Mouse (Mus musculus) forebrain, embryonic 11.5 days (tissue): ENCODE measurements around the gene Ltb4r1. TPM values are rescaled to one million over a fixed set of nuclear protein-coding genes. Genes with fewer than 3 reads are reported as not detected.
A peak's percentile ranks its signal among the peaks of the same experiment; 100 is the strongest.

Experiments
- ATAC-seq: fragments of 200-750 bp; cut with Nextera tagmentation; replicated peaks from 2 replicates; pipeline ENCODE4 v1.8.0; 2017; ENCODE audit warnings: moderate TSS enrichment; ENCODE audit not compliant: low FRiP score
- DNase-seq: peaks from one replicate; pipeline ENCODE4 v3.0.0-alpha.2; 2017; ENCODE audit warnings: low spot score
- H3K27ac ChIP-seq: fragments of 300-500 bp; sonication (generic); 2 replicates; pipeline ENCODE4 v1.5.1; 2014; ENCODE audit warnings: low read depth, low read length
- H3K27me3 ChIP-seq: fragments of 300-500 bp; sonication (generic); 2 replicates; pipeline ENCODE4 v1.6.1; 2014; ENCODE audit warnings: mild to moderate bottlenecking, low read length, mixed read lengths; ENCODE audit not compliant: control insufficient read depth, insufficient read depth
- H3K36me3 ChIP-seq: fragments of 300-500 bp; sonication (generic); 2 replicates; pipeline ENCODE4 v1.6.1; 2014; ENCODE audit warnings: mild to moderate bottlenecking, low read length, moderate library complexity, mixed read lengths; ENCODE audit not compliant: control insufficient read depth, insufficient read depth
- H3K4me1 ChIP-seq: fragments of 300-500 bp; sonication (generic); replicated peaks from 2 replicates; pipeline ENCODE4 v1.6.1; 2014; ENCODE audit warnings: low read length, mixed read lengths; ENCODE audit not compliant: control insufficient read depth, insufficient read depth
- H3K4me2 ChIP-seq: fragments of 300-500 bp; sonication (generic); 2 replicates; pipeline ENCODE4 v1.6.1; 2014; ENCODE audit warnings: low read depth, mild to moderate bottlenecking, low read length, moderate library complexity, mixed read lengths; ENCODE audit not compliant: severe bottlenecking
- H3K4me3 ChIP-seq: fragments of 300-500 bp; sonication (generic); 2 replicates; pipeline ENCODE4 v1.5.1; 2014; ENCODE audit warnings: low read depth, low read length
- H3K9ac ChIP-seq: fragments of 300-500 bp; sonication (generic); 2 replicates; pipeline ENCODE4 v1.6.1; 2014; ENCODE audit warnings: low read length
- H3K9me3 ChIP-seq: fragments of 300-500 bp; sonication (generic); 2 replicates; pipeline ENCODE4 v1.6.1; 2016; ENCODE audit warnings: low read length, mixed read lengths; ENCODE audit not compliant: control insufficient read depth
- WGBS: fragments of 180-500 bp; shearing (Covaris S2); extraction: QIAGEN DNeasy Blood & Tissue Kit; methylation state at CpG from one replicate; pipeline ENCODE4 v1.1.7; 2014; 5-methylcytosine and 5-hydroxymethylcytosine counted together
- polyA plus RNA-seq: library from polyadenylated mRNA; unstranded; fragments of >200 nt; fragmentation: Nextera tagmentation; extraction: Ambion mirVana; gene quantifications from 2 replicates; pipeline ENCODE4 v1.2.1, GENCODE M21; 2014

Gene Ltb4r1
- polyA plus RNA-seq, 1 experiment from 2014 or later = not detected

DNA sequence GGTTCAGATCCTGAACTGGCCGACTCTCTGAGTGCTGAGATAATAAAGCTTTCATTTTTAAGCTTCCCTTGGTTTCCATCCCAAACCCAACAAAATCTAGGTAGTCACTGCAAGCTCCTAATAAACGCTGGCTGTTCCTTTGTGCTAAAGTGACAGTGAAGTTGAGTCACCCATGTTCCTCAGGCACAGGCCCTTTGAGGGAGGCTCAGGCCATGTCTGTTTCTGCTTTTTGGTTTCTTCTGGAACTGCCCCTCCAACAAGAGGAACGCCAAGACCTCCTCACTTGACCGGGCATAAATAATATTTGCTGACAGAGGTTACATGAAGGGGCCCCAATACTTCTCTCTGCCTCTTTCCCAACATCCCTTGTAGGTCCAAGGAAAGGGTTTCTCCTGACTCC, 30.0 kb upstream of the Ltb4r1 start:
- H3K9ac ChIP-seq = no peak overlapping the region
- no peaks in the 10 kb centered on the region for H3K27me3 ChIP-seq
- H3K4me2 ChIP-seq = no peak overlapping the region
- H3K4me3 ChIP-seq = no peak overlapping the region
- DNase-seq (no peak), ATAC-seq (no peak)
- no peaks in the 10 kb centered on the region for H3K4me1 ChIP-seq
- H3K9me3 ChIP-seq = no peaks in the 10 kb centered on the region
- WGBS = 81% methylated on average over 4 of the region's 4 CpGs
- H3K27ac ChIP-seq = no peak overlapping the region
- no peaks in the 10 kb centered on the region for H3K36me3 ChIP-seq

DNA sequence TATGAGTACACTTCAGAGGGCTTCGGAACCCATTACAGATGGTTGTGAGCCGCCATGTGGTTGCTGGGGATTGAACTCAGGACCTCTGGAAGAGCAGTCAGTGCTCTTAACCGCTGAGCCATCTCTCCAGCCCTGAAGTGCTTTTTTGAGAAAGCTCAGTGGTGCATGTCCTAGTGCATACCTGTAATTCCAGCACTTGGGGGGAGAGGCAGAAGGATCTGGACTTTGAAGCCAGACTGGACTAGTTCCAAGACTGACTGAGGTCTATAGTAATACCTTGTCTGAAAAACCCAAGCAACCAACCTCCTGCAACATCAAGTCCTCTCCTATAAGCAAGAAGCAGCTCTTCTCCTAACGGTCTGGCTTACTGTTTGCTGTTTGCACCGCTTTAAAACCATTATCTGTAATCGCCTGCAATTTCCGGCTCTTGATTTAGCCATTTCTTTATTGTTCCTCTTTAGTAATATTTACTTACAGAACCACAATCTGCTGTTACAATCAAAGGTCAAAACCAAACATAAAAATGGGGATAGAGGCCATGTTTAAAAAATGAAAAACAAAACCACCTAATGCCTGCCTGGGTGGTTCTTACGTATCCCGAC, 28.6 kb upstream of the Ltb4r1 start:
- H3K4me1 ChIP-seq = no peaks in the 10 kb centered on the region
- no peak overlapping the region for H3K4me2 ChIP-seq

DNA sequence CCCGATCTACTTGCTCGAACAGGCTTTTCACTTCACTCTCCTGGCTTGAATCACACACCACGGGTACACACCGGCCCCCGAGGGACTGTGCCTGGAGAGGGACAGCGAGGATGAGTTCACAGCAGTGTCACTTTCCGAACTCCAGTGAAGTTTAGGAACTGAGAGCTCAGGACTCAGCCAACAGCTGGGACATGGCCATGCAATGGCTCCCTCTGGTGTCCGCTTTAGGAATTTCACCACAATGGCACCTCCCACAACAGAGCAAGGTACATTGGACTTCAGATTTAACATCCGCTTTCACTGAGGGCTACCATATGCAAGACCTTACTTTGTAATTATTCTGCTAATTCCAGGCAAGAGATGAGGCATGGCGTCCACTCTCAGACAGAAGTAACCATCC, 22.1 kb upstream of the Ltb4r1 start:
- no peak overlapping the region for H3K4me3 ChIP-seq
- WGBS = 22% methylated on average over 10 of the region's 10 CpGs
- H3K27me3 ChIP-seq = no peaks in the 10 kb centered on the region
- H3K9me3 ChIP-seq = no peaks in the 10 kb centered on the region
- H3K9ac ChIP-seq = no peak overlapping the region
- H3K4me1 ChIP-seq = peaks cover 9% of the 10 kb centered on the region; the same call in 1 of the 2 replicates
- no peak overlapping the region for H3K4me2 ChIP-seq
- no peaks in the 10 kb centered on the region; the same call in 1 of the 2 replicates for H3K36me3 ChIP-seq
- no peak overlapping the region for H3K27ac ChIP-seq
- ATAC-seq (peak; percentile 53; the same call in 1 of the 2 replicates), DNase-seq (peak; percentile 91)

More for the DNA sequence above, 28.6 kb upstream of the Ltb4r1 start:
- Histone ChIP-seq H3K36me3 (no peaks in the 10 kb centered on the region), H3K4me3 (no peak overlapping the region), H3K27me3 (no peaks in the 10 kb centered on the region), H3K27ac (no peak overlapping the region), H3K9ac (no peak overlapping the region), H3K9me3 (no peaks in the 10 kb centered on the region)
- DNase-seq = no peak
- no peak for ATAC-seq
- 89% methylated on average over 9 of the region's 9 CpGs for WGBS

DNA sequence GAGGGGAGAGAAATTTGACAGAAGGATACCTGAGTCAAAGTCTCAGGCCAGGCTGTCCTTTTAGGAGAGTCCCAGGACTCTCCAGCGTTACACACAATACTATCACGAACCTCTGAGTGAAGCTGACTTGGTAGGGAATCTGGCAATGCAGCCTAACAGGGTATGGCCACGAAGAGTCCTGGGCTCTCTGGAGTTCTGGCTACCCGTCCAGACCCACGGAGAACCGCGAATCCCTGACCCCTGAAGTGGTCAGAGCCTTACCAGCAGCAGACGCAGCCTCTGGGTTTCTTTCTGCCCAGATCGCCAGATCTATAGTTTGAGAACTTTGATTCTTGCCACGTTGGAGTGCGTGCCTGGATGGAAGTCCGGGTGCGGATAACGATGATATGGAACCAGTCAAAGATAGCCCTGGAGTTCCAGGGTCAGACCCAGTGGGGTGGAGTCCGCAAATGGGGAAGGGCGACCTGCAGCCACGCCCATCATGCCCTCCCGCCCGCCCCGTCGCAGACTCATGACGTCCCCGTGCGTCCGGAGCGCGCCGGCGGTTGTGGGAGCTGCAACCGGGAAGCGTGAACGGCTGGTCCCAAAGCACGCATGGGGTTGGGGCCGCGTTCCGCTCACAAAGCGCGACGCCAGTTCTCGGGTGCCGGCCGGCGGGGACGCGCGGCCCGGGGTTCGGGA, 20.4 kb upstream of the Ltb4r1 start, which contains the start of the genes Dhrs1 and Nop9:
Gene Dhrs1 (minus strand): TSS at position 511 of the 681 bp plus-strand sequence.
Gene Nop9 (plus strand): TSS at position 514 of the 681 bp plus-strand sequence.
- Histone ChIP-seq H3K27ac (no peak within 1 kb of the TSS), H3K27me3 (no peaks in the 10 kb centered on the region), H3K4me1 (peaks cover 9% of the 10 kb centered on the region; the same call in 1 of the 2 replicates), H3K36me3 (peaks cover 2% of the 10 kb centered on the region; the same call in 1 of the 2 replicates), H3K4me3 (peak within 1 kb of the TSS; percentile 92), H3K9me3 (no peaks in the 10 kb centered on the region), H3K4me2 (peak within 1 kb of the TSS; percentile 96), H3K9ac (peak within 1 kb of the TSS; percentile 85)
- ATAC-seq (peak; percentile 88), DNase-seq (peak; percentile 96)
- WGBS = 2% methylated on average over 47 of the region's 48 CpGs

DNA sequence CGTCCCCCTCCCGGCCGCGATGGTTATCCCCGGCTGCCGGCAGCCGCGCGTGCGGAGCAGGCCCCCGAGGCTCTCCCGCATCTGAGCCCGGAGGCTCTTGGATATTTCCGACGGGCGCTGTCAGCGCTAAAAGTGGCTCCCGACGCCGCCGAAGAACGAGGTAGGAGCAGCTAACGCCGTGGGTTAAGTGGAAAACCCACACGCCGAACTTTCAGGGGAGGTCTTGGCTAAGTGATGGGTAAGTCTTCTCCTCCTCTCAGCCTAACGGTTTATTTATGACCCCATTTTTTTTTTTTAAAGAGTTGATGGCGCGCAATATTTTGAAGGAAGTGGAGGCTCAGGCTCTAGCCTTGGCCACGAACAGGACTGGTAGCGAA, 19.9 kb upstream of the Ltb4r1 start:
- ATAC-seq (no peak), DNase-seq (no peak)
- Histone ChIP-seq H3K27ac (no peak overlapping the region), H3K4me3 (peak overlapping the region; percentile 92), H3K4me2 (peak overlapping the region; percentile 96), H3K4me1 (peaks cover 9% of the 10 kb centered on the region; the same call in 1 of the 2 replicates), H3K9me3 (no peaks in the 10 kb centered on the region), H3K36me3 (peaks cover 2% of the 10 kb centered on the region; the same call in 1 of the 2 replicates), H3K9ac (peak overlapping the region; percentile 85), H3K27me3 (no peaks in the 10 kb centered on the region)
- WGBS = under 1% methylated on average over 29 of the region's 31 CpGs

DNA sequence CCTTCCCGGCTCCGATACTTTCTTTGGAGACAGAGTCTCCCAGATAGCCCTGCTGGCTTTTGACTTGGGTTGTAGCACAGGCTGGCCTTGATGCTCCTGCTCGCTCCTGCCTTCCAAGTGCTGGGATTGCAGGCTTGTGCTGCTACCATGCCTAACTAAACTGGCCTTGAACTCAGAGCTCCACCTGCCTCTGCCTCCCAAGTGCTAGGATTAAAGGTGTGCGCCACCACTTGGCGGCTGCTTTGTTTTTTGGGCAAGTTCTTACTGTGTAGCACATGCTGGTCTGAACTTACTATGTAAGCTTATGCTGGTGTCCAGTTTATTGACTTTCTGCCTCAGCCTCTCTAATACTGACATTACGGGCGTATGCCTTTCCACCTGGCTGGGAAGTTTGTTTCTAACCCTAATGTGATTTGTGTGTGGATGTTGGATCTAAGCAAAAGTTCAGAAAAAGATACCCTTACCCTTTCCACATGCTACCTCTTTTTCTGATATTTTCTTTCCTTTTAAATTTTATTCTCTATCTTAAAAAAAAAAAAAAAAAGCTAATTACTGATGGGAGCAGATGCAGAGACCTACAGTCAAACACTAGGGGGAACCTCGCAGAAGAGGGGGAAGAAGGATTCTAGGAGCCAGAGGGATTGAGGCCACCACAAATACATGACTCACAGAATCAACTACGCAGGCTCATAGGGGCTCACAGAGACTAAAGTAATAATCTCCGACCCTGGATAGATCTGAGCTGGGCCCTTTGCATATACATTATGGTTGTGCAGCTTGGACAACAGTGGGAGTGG, 18.5 kb upstream of the Ltb4r1 start:
- 91% methylated on average over 10 of the region's 10 CpGs for WGBS
- peaks cover 2% of the 10 kb centered on the region; the same call in 1 of the 2 replicates for H3K36me3 ChIP-seq

DNA sequence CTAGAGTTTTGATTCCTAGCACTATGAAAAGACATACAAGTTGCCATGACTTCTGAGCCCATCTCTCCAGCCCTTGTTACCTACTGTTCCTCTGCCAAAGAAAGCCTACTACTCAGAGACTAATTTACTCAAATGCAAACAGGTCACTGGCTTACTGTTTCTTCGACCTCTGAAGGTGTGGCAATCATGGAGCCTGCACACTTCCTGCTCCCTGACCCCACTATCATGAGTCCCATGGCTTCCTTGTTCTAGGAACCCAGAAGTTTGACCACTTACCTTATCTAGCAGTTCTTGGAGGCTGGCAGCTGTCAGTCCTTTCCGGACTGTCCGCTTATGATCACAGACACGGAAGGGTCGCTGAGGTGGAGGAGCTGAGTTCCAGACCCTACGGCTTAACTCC, 8.2 kb upstream of the Ltb4r1 start:
- Histone ChIP-seq H3K4me3 (no peak overlapping the region), H3K9me3 (no peaks in the 10 kb centered on the region), H3K9ac (no peak overlapping the region), H3K27me3 (peaks cover 19% of the 10 kb centered on the region), H3K36me3 (peaks cover 13% of the 10 kb centered on the region; the same call in 1 of the 2 replicates), H3K4me1 (peaks cover 6% of the 10 kb centered on the region; the same call in 1 of the 2 replicates), H3K27ac (no peak overlapping the region), H3K4me2 (no peak overlapping the region)
- no peak for ATAC-seq
- 88% methylated on average over 6 of the region's 6 CpGs for WGBS
- DNase-seq = no peak

More for the DNA sequence above, 18.5 kb upstream of the Ltb4r1 start:
- ATAC-seq (no peak), DNase-seq (no peak)
- Histone ChIP-seq H3K4me3 (0 out of 2 replicates have a peak overlapping the region, but pooled peaks have one; percentile 92), H3K27ac (no peak overlapping the region), H3K9me3 (no peaks in the 10 kb centered on the region), H3K4me2 (no peak overlapping the region), H3K27me3 (no peaks in the 10 kb centered on the region), H3K4me1 (peaks cover 9% of the 10 kb centered on the region; the same call in 1 of the 2 replicates), H3K9ac (no peak overlapping the region)

DNA sequence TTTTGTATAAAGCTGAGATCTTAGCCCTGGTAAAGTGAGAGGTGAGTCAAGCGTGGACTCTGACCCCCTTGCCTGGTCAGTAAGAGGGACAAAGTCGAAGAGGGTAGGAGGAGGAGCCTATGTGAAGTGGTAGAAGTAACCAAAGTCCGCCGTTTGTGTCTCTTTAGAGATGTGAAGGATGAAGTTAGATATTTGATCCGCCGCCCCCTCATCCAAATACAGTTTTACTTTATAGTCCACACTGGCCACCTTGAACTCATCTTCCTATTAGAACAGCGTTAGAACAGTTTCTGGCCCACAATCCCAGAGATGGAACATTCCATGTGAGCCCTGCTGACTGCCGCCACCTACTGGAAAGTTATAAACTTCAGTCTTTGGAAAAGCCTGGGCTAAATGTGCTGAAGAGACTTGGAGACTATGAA, 7.4 kb upstream of the Ltb4r1 start, which contains the start of gene Cideb:
Gene Cideb (minus strand): TSS at position 96 of the 422 bp plus-strand sequence.
- DNase-seq (peak; percentile 65), ATAC-seq (no peak)
- H3K9me3 ChIP-seq = no peaks in the 10 kb centered on the region
- H3K36me3 ChIP-seq = peaks cover 9% of the 10 kb centered on the region; the same call in 1 of the 2 replicates
- WGBS = 22% methylated on average over 8 of the region's 8 CpGs
- no peak within 1 kb of the TSS for H3K27ac ChIP-seq
- H3K27me3 ChIP-seq = peaks cover 26% of the 10 kb centered on the region
- no peak within 1 kb of the TSS for H3K9ac ChIP-seq
- no peak within 1 kb of the TSS for H3K4me3 ChIP-seq
- H3K4me2 ChIP-seq = peak within 1 kb of the TSS; percentile 1; the same call in 1 of the 2 replicates
- H3K4me1 ChIP-seq = peaks cover 6% of the 10 kb centered on the region; the same call in 1 of the 2 replicates
